ENCODE assay signal across 8 mouse cellular contexts in the genomic region with DNA sequence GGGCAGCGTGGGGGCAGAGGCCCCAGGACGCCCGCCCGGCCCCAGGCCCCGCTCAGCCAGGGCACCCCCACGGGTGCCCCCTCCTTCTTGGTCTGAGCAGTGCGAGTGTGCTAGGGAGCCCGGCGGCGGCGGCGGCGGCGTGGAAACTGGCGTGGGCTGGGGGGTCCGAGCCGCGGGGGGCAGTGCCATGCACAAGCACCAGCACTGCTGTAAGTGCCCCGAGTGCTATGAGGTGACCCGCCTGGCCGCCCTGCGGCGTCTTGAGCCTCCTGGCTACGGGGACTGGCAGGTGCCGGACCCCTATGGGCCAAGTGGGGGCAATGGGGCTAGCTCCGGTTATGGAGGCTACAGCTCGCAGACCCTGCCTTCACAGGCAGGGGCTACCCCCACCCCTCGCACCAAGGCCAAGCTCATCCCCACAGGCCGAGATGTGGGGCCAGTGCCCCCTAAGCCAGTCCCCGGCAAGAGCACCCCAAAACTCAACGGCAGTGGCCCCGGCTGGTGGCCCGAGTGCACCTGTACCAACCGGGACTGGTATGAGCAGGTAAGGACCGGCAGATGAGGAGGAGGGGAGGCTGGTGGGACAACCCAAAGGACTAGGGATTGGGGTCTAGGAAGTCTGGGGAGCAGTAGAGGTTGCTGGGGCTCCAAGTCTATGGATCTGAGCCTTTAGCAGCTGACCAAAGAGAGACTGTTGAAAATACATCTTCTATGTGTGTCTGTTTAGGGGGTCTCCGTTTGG. TPM values are rescaled to one million over a fixed set of nuclear protein-coding genes. Genes with fewer than 3 reads are reported as not detected.
DNase-seq lines count a peak whose midpoint lies in the region; ATAC-seq and TF ChIP-seq lines count a peak whose summit lies in the region.

No protein-coding gene starts in this region.

- no peak for TF ChIP-seq CTCF in hindbrain, postnatal 0 days (IDR thresholded peaks at IDR 0.05; ENCODE audit: low read depth)

- intact Hi-C loops in left cerebral cortex, postnatal 10 days (cut with DNase I) = no loop called here

- peak overlapping the region; percentile 39 for H3K4me3 ChIP-seq in liver, embryonic 11.5 days (ENCODE audit: low read depth, low read length)
- H3K4me3 ChIP-seq in embryonic facial prominence, embryonic 12.5 days = peak overlapping the region; percentile 46
- H3K4me3 ChIP-seq in hindbrain, postnatal 0 days (ENCODE audit: low read length) = peak overlapping the region; percentile 64
- H3K4me3 ChIP-seq in neural tube, embryonic 13.5 days = peak overlapping the region; percentile 65

- H3K9me3 ChIP-seq in liver, embryonic 11.5 days (ENCODE audit: control insufficient read depth, low read length) = no peaks in the 10 kb centered on the region
- no peaks in the 10 kb centered on the region for H3K9me3 ChIP-seq in embryonic facial prominence, embryonic 12.5 days
- H3K9me3 ChIP-seq in hindbrain, postnatal 0 days (ENCODE audit: low read length) = no peaks in the 10 kb centered on the region
- H3K9me3 ChIP-seq in neural tube, embryonic 13.5 days = no peaks in the 10 kb centered on the region

- H3K4me2 ChIP-seq in liver, embryonic 11.5 days = peak overlapping the region; percentile 62
- H3K4me2 ChIP-seq in embryonic facial prominence, embryonic 12.5 days (replicated peaks) = peak overlapping the region; percentile 84
- H3K4me2 ChIP-seq in hindbrain, postnatal 0 days (ENCODE audit: low read depth, low read length) = peak overlapping the region; percentile 56
- H3K4me2 ChIP-seq in neural tube, embryonic 13.5 days = peak overlapping the region; percentile 59

- no peak overlapping the region for H3K27ac ChIP-seq in liver, embryonic 11.5 days (ENCODE audit: low read depth, low read length)
- no peak overlapping the region for H3K27ac ChIP-seq in embryonic facial prominence, embryonic 12.5 days
- H3K27ac ChIP-seq in hindbrain, postnatal 0 days = peak overlapping the region; percentile 82
- H3K27ac ChIP-seq in neural tube, embryonic 13.5 days (replicated peaks) = peak overlapping the region; percentile 90

- no peak for DNase-seq in liver, embryonic 11.5 days (ENCODE audit: low spot score)
- DNase-seq in liver = no peak
- no peak for DNase-seq in hindbrain, postnatal 0 days (ENCODE audit: low spot score)
- no peak for DNase-seq in urinary bladder, postnatal 4 days (ENCODE audit: low spot score in 2 of 2)
- no peak for DNase-seq in left cerebral cortex, postnatal 10 days (ENCODE audit: extremely low spot score in 1 of 2, low spot score in 2 of 2)
- DNase-seq in kidney, adult 9 months = no peak

- 34% methylated on average over 27 of the region's 36 CpGs for WGBS in liver, embryonic 11.5 days
- WGBS in embryonic facial prominence, embryonic 12.5 days = 37% methylated on average over 35 of the region's 36 CpGs
- 40% methylated on average over 31 of the region's 36 CpGs for WGBS in hindbrain, postnatal 0 days
- 22% methylated on average over 27 of the region's 36 CpGs for WGBS in neural tube, embryonic 13.5 days

- no peaks in the 10 kb centered on the region for H3K36me3 ChIP-seq in liver, embryonic 11.5 days (ENCODE audit: control insufficient read depth, insufficient read depth, low read length)
- H3K36me3 ChIP-seq in embryonic facial prominence, embryonic 12.5 days = no peaks in the 10 kb centered on the region
- no peaks in the 10 kb centered on the region for H3K36me3 ChIP-seq in hindbrain, postnatal 0 days (ENCODE audit: insufficient read depth, low read length)
- 0 out of 2 replicates have a peak, but pooled peaks cover 3% of the 10 kb centered on the region for H3K36me3 ChIP-seq in neural tube, embryonic 13.5 days

- H3K9ac ChIP-seq in liver, embryonic 11.5 days (ENCODE audit: low read depth, low read length) = no peak overlapping the region
- peak overlapping the region; percentile 45 for H3K9ac ChIP-seq in embryonic facial prominence, embryonic 12.5 days
- peak overlapping the region; percentile 71 for H3K9ac ChIP-seq in hindbrain, postnatal 0 days (replicated peaks; ENCODE audit: low read length)
- peak overlapping the region; percentile 87 for H3K9ac ChIP-seq in neural tube, embryonic 13.5 days

- H3K4me1 ChIP-seq in liver, embryonic 11.5 days (replicated peaks; ENCODE audit: control insufficient read depth, insufficient read depth, low read length) = no peaks in the 10 kb centered on the region
- H3K4me1 ChIP-seq in embryonic facial prominence, embryonic 12.5 days = 0 out of 2 replicates have a peak, but pooled peaks cover 4% of the 10 kb centered on the region
- H3K4me1 ChIP-seq in hindbrain, postnatal 0 days (ENCODE audit: insufficient read depth, low read length) = no peaks in the 10 kb centered on the region
- H3K4me1 ChIP-seq in neural tube, embryonic 13.5 days (replicated peaks) = peaks cover 16% of the 10 kb centered on the region; the same call in 1 of the 2 replicates

- peaks cover 24% of the 10 kb centered on the region for H3K27me3 ChIP-seq in liver, embryonic 11.5 days (replicated peaks; ENCODE audit: control insufficient read depth, insufficient read depth, low read length)
- H3K27me3 ChIP-seq in embryonic facial prominence, embryonic 12.5 days = peaks cover 17% of the 10 kb centered on the region
- no peaks in the 10 kb centered on the region for H3K27me3 ChIP-seq in hindbrain, postnatal 0 days (ENCODE audit: insufficient read depth, low read length)
- no peaks in the 10 kb centered on the region for H3K27me3 ChIP-seq in neural tube, embryonic 13.5 days

- no peak for ATAC-seq in liver, embryonic 11.5 days (replicated peaks; ENCODE audit: low FRiP score)
- 0 out of 2 replicates have a peak, but pooled peaks have one; percentile 69 for ATAC-seq in embryonic facial prominence, embryonic 12.5 days (ENCODE audit: insufficient number of reproducible peaks, insufficient read depth, low FRiP score, low TSS enrichment)
- ATAC-seq in hindbrain, postnatal 0 days = peak; percentile 42
- ATAC-seq in neural tube, embryonic 13.5 days (ENCODE audit: low read depth) = peak; percentile 73

RNA-seq across cellular contexts. Expression of a gene that starts 0.5 kb away (rescaled TPM):
- polyA plus RNA-seq in liver, embryonic 11.5 days (2014; fragmentation: Nextera tagmentation; extraction: Ambion mirVana) = 2.7 and 3.0 TPM in 2 replicates
- 13.4 and 14.2 TPM in 2 replicates for polyA plus RNA-seq in embryonic facial prominence, embryonic 12.5 days (2016; fragmentation: Nextera tagmentation; extraction: Ambion mirVana)
- 35.5 and 39.9 TPM in 2 replicates for total RNA-seq in hindbrain, postnatal 0 days (2014; rRNA removed)
- 2.9 and 3.7 TPM in 2 replicates for polyA plus RNA-seq in hindbrain, postnatal 0 days (2015; fragmentation: Nextera tagmentation; extraction: Ambion mirVana)
- 5.2 and 6.9 TPM in 2 replicates for polyA plus RNA-seq in neural tube, embryonic 13.5 days (2015; fragmentation: Nextera tagmentation; extraction: Ambion mirVana)
- total RNA-seq in left cerebral cortex, postnatal 10 days (2021) = 100 to 1,000 TPM; 144 to 152 TPM

RNA-seq across cellular contexts. Expression of a gene that starts 38.4 kb away (rescaled TPM):
- polyA plus RNA-seq in liver, embryonic 11.5 days (2014; fragmentation: Nextera tagmentation; extraction: Ambion mirVana) = 0.14 and 0.19 TPM in 2 replicates
- 2.7 and 3.4 TPM in 2 replicates for polyA plus RNA-seq in embryonic facial prominence, embryonic 12.5 days (2016; fragmentation: Nextera tagmentation; extraction: Ambion mirVana)
- total RNA-seq in hindbrain, postnatal 0 days (2014; rRNA removed) = 31.8 and 46.5 TPM in 2 replicates
- 35.2 and 38.2 TPM in 2 replicates for polyA plus RNA-seq in hindbrain, postnatal 0 days (2015; fragmentation: Nextera tagmentation; extraction: Ambion mirVana)
- polyA plus RNA-seq in neural tube, embryonic 13.5 days (2015; fragmentation: Nextera tagmentation; extraction: Ambion mirVana) = 21.4 and 27.8 TPM in 2 replicates
- total RNA-seq in left cerebral cortex, postnatal 10 days (2021) = 10 to 100 TPM; 12.4 to 13.3 TPM

Comparison
In these comparisons a context has a peak if more than half of its experiments do, and no peak if none do; other contexts are left out.
1. H3K27ac ChIP-seq: peak in hindbrain, postnatal 0 days (single experiment) and neural tube, embryonic 13.5 days (single experiment); none in liver, embryonic 11.5 days (single experiment) and embryonic facial prominence, embryonic 12.5 days (single experiment).
2. Peak in every context shown above with its lines, with median percentiles within 50 percentile points of each other: H3K4me2 ChIP-seq and H3K4me3 ChIP-seq.